Mouse (Mus musculus) neural tube, embryonic 14.5 days (tissue): ENCODE measurements around the gene Sorbs2. TPM values are rescaled to one million over a fixed set of nuclear protein-coding genes. Genes with fewer than 3 reads are reported as not detected.

Experiments
- ATAC-seq: fragments of 200-750 bp; cut with Nextera tagmentation; 2 replicates; pipeline ENCODE4 v1.8.0; 2017; ENCODE audit warnings: low read depth, mild to moderate bottlenecking, moderate TSS enrichment, moderate library complexity
- H3K27ac ChIP-seq: fragments of 300-500 bp; sonication (generic); 2 replicates; pipeline ENCODE4 v1.5.1; 2014; ENCODE audit warnings: low read depth, mild to moderate bottlenecking, control low read depth, low read length, moderate library complexity, mixed read lengths
- H3K27me3 ChIP-seq: fragments of 300-500 bp; sonication (generic); 2 replicates; pipeline ENCODE4 v1.6.1; 2014; ENCODE audit warnings: low read length; ENCODE audit not compliant: control insufficient read depth, insufficient read depth
- H3K36me3 ChIP-seq: fragments of 300-500 bp; sonication (generic); 2 replicates; pipeline ENCODE4 v1.6.1; 2014; ENCODE audit warnings: low read length, mixed read lengths; ENCODE audit not compliant: control insufficient read depth, insufficient read depth
- H3K4me1 ChIP-seq: fragments of 300-500 bp; sonication (generic); 2 replicates; pipeline ENCODE4 v1.6.1; 2014; ENCODE audit warnings: low read length; ENCODE audit not compliant: control insufficient read depth, insufficient read depth
- H3K4me2 ChIP-seq: fragments of 300-500 bp; sonication (generic); 2 replicates; pipeline ENCODE4 v1.6.1; 2014; ENCODE audit warnings: mild to moderate bottlenecking, low read depth, low read length, control low read depth
- H3K4me3 ChIP-seq: fragments of 300-500 bp; sonication (generic); 2 replicates; pipeline ENCODE4 v1.5.1; 2014; ENCODE audit warnings: low read depth, low read length, control low read depth, mixed read lengths
- H3K9ac ChIP-seq: fragments of 300-500 bp; sonication (generic); replicated peaks from 2 replicates; pipeline ENCODE4 v1.6.1; 2014; ENCODE audit warnings: low read depth, mild to moderate bottlenecking, control low read depth, low read length, mixed read lengths
- H3K9me3 ChIP-seq: fragments of 300-500 bp; sonication (generic); 2 replicates; pipeline ENCODE4 v1.6.1; 2016; ENCODE audit warnings: low read length; ENCODE audit not compliant: control insufficient read depth
- WGBS: fragments of 180-500 bp; shearing (Covaris S2); extraction: QIAGEN DNeasy Blood & Tissue Kit; methylation state at CpG from one replicate; pipeline ENCODE4 v1.1.7; 2014; 5-methylcytosine and 5-hydroxymethylcytosine counted together
- polyA plus RNA-seq: library from polyadenylated mRNA; unstranded; fragments of >200 nt; fragmentation: Nextera tagmentation; extraction: Ambion mirVana; gene quantifications from 2 replicates; pipeline ENCODE4 v1.2.1, GENCODE M21; 2014

The Sorbs2 gene
- polyA plus RNA-seq, 1 experiment from 2014 or later: 83.2 TPM

DNA sequence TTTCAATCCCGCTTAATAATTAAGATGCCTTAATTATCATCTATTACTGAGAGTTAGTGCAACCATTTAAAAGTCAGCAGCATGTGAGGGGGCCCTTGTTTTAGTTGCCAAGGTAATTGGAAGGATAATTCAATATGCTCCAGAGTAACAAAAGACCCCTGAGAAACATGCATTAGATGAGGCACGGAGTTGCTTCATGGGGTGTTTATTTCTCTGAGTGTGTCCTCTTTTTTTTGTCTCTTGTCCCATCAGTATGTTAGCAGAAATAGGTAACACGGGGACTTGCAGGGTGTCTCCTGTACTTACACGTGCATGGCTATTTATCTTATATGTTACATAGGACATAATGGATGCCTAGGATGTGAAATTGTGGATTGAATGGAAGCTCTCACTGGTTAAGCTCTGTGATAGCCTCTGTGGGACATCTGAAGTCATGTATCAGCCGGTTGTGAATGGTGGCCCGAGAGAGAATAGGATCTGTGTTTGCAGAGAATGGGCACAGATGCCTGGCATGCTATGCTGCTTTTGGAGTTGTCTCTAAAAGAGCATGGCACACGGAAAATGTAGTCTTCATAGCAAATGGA lies 1.0 kb downstream of the Sorbs2 start:
- H3K27ac ChIP-seq: peak overlapping the region; percentile 94
- peak; percentile 25 for ATAC-seq
- peaks cover 12% of the 10 kb centered on the region for H3K4me1 ChIP-seq
- WGBS: 18% methylated on average over 7 of the region's 7 CpGs
- peak overlapping the region; percentile 51 for H3K4me3 ChIP-seq
- H3K4me2 ChIP-seq: peak overlapping the region; percentile 71
- H3K9ac ChIP-seq: peak overlapping the region; percentile 76
- H3K36me3 ChIP-seq: no peaks in the 10 kb centered on the region
- H3K9me3 ChIP-seq: no peaks in the 10 kb centered on the region
- no peaks in the 10 kb centered on the region for H3K27me3 ChIP-seq

DNA sequence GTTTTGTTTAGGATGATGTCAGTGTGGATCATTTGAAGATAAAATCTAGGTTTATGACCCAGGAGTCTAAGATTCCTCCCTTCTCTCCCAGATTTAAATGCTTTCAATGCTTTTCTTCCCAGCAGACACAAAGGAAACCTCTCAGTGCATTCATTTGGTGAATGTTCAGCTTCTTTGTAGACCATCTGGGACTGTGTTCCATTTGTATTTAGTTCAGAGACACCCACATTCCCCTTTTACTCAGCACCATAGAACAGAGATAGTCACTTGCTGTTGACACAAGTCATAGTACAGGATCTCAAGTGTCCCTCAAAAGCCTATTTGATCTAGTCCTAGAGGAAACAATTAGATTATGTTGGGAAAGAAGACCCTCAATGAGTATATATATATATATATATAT lies 4.8 kb downstream of the Sorbs2 start:
- H3K4me3 ChIP-seq: no peak overlapping the region
- H3K36me3 ChIP-seq: no peaks in the 10 kb centered on the region
- H3K27ac ChIP-seq: no peak overlapping the region
- no peak overlapping the region for H3K4me2 ChIP-seq
- no peaks in the 10 kb centered on the region for H3K27me3 ChIP-seq
- no peak overlapping the region for H3K9ac ChIP-seq
- no peak for ATAC-seq
- peaks cover 12% of the 10 kb centered on the region for H3K4me1 ChIP-seq
- H3K9me3 ChIP-seq: no peaks in the 10 kb centered on the region

DNA sequence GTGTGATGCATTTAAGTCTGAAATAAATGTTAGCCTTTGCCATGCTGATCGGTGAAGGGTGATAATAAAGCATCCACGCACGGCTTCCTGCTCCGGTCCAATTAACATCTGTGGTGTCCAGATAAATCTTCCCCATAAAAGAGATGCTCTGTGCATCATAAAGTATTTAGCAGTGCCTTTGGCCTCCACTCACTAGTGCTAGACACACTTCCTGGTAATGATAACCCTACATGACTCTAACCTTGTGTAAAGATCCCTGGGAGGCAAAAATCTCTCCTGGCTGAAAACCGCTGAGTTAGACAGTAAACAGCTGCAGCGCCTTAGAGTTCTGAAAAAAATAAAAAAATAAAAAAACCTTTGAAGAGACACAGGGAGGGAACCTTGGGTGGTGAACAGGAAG lies 14.0 kb downstream of the Sorbs2 start:
- ATAC-seq: peak; percentile 68; the same call in 1 of the 2 replicates
- no peak overlapping the region for H3K4me2 ChIP-seq
- 49% methylated on average over 6 of the region's 6 CpGs for WGBS

DNA sequence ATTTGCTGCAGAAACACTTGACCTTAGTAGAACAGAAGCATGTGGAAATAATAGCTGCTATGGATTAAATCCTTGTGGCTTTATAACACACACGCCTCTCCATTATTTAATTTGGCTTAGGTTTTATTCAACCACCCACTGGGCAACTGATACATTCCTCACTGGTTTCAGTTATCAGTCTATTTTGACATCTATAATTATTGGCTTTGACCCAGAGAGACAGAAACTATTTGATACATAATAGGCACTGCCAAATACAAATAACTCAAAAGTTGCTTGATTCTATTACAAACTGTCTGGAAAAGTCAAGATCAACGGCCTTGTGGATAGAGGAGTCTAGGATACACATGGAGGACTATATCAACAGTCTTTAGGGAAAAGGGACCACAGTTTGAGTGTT lies 20.1 kb downstream of the Sorbs2 start:
- H3K4me2 ChIP-seq: no peak overlapping the region
- no peaks in the 10 kb centered on the region for H3K36me3 ChIP-seq
- H3K4me3 ChIP-seq: no peak overlapping the region
- no peaks in the 10 kb centered on the region for H3K27me3 ChIP-seq
- ATAC-seq: no peak
- H3K27ac ChIP-seq: no peak overlapping the region
- no peak overlapping the region for H3K9ac ChIP-seq
- H3K4me1 ChIP-seq: no peaks in the 10 kb centered on the region
- no peaks in the 10 kb centered on the region for H3K9me3 ChIP-seq
- 87% methylated on average over 2 of the region's 2 CpGs for WGBS

More for the DNA sequence above, 14.0 kb downstream of the Sorbs2 start:
- no peak overlapping the region for H3K4me3 ChIP-seq
- no peaks in the 10 kb centered on the region for H3K9me3 ChIP-seq
- H3K36me3 ChIP-seq: no peaks in the 10 kb centered on the region
- peaks cover 2% of the 10 kb centered on the region; the same call in 1 of the 2 replicates for H3K4me1 ChIP-seq
- H3K27ac ChIP-seq: no peak overlapping the region
- no peak overlapping the region for H3K9ac ChIP-seq
- no peaks in the 10 kb centered on the region for H3K27me3 ChIP-seq

DNA sequence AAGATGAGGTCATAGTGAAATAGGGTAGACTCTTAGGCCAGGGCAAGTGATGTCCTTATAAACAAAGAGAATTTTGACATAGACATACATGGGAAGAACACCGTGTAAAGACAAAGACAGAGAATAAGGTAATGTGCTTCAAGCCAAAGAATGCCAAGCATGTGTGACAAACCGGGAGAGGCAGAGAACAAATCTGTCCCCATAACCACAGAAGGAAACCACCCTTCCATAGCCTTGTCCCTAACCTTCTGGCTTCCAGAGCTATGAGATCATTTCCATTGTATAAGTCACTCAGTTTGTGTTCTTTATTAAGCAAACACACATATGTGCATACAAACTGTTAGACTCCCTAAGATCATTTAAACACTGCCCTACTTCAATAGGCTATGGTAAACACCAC lies 21.3 kb downstream of the Sorbs2 start:
- 90% methylated on average over 2 of the region's 2 CpGs for WGBS
- no peak overlapping the region for H3K27ac ChIP-seq
- no peaks in the 10 kb centered on the region for H3K36me3 ChIP-seq
- H3K4me2 ChIP-seq: no peak overlapping the region
- H3K27me3 ChIP-seq: no peaks in the 10 kb centered on the region
- H3K4me3 ChIP-seq: no peak overlapping the region
- no peak for ATAC-seq
- H3K4me1 ChIP-seq: no peaks in the 10 kb centered on the region
- H3K9me3 ChIP-seq: no peaks in the 10 kb centered on the region
- H3K9ac ChIP-seq: no peak overlapping the region

DNA sequence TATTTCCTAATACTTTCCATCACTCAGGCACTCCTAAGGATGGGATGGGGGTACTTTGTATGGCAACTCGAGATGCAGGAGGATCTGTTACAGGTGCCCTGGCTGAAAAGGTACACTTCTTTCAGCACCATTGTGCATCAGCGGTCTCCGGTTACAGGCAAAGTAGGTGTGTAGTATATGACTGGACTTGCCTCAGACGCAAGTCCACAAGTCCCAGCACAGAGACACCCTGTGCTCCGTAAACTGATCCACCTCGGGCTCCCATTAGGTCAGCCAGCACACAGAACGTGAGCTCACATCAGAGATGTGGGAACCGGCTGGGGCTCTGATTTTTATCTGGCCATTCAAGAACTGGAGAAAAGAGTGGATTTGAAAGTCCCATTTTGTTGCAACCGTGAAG lies 29.0 kb downstream of the Sorbs2 start:
- Histone ChIP-seq H3K4me2 (no peak overlapping the region), H3K9ac (no peak overlapping the region), H3K27ac (no peak overlapping the region), H3K36me3 (no peaks in the 10 kb centered on the region), H3K9me3 (no peaks in the 10 kb centered on the region), H3K4me3 (no peak overlapping the region), H3K4me1 (no peaks in the 10 kb centered on the region; the same call in 1 of the 2 replicates), H3K27me3 (no peaks in the 10 kb centered on the region)
- 94% methylated on average over 9 of the region's 9 CpGs for WGBS
- no peak for ATAC-seq

DNA sequence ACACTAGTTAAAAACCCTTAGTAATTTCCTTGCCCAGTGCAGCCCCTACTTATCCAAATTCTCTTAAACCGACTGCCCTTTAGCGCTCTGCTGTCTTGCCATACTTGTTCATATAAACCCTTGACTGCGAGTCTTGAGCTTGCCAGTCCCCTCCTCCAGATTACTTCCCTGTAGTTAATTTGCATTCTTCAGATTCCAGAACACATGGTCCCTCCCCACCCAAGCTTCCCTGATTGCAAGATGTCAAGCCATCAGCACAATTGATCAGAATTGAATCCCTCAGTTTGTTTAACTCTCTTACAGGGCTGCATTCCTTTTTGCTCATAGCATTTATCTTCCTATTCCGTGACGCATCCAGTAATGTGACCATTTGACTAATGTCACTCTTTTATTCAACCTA lies 32.9 kb downstream of the Sorbs2 start:
- H3K4me1 ChIP-seq: no peaks in the 10 kb centered on the region; the same call in 1 of the 2 replicates
- no peak overlapping the region for H3K27ac ChIP-seq
- H3K4me3 ChIP-seq: no peak overlapping the region
- no peaks in the 10 kb centered on the region for H3K9me3 ChIP-seq
- H3K27me3 ChIP-seq: no peaks in the 10 kb centered on the region
- no peaks in the 10 kb centered on the region for H3K36me3 ChIP-seq
- ATAC-seq: no peak
- H3K4me2 ChIP-seq: no peak overlapping the region
- 53% methylated on average over 5 of the region's 5 CpGs for WGBS
- no peak overlapping the region for H3K9ac ChIP-seq

DNA sequence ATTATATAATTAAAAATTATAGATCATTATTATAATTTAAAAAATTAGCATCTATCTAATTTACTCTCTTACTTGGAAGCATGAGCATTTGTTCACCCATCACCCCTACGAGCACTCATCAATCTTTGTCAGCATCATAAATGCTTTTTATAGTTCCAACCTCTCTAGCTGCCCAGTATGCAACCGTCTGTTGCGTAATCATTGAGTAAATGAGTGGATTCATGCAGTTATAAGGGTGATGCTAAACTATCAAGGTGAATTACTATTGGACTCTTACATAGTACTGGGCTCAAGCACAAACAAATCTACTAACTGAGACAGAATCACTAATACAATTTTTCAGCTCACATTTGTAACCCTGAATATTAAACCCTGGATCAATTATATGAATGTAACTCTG lies 44.6 kb downstream of the Sorbs2 start:
- no peak overlapping the region for H3K9ac ChIP-seq
- WGBS: 62% methylated on average over 3 of the region's 3 CpGs
- no peaks in the 10 kb centered on the region for H3K4me1 ChIP-seq
- no peak overlapping the region for H3K4me2 ChIP-seq
- ATAC-seq: no peak
- H3K4me3 ChIP-seq: no peak overlapping the region
- no peaks in the 10 kb centered on the region for H3K36me3 ChIP-seq
- no peak overlapping the region for H3K27ac ChIP-seq
- H3K27me3 ChIP-seq: no peaks in the 10 kb centered on the region
- no peaks in the 10 kb centered on the region for H3K9me3 ChIP-seq

DNA sequence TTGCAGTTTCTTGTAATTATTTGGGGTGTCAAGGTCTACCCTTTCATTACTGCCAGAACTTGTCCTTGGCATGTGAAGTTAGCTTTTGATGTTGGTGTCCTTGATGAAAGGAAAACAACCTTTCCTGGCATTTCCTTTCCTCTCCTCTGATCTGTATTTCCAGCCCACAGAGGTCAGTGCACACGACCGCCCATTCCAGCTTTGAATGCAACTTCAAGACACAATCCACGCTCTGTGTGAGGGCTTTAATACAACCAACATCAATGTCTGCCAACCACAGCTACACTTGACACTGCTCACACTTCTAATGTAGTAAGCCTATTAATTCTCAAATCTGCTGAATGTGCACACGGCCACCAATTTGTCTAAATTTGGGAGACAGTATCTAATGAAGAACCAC lies 47.0 kb downstream of the Sorbs2 start:
- 65% methylated on average over 4 of the region's 4 CpGs for WGBS
- H3K4me1 ChIP-seq: peaks cover 2% of the 10 kb centered on the region; the same call in 1 of the 2 replicates
- no peaks in the 10 kb centered on the region for H3K9me3 ChIP-seq
- H3K4me2 ChIP-seq: no peak overlapping the region
- H3K36me3 ChIP-seq: no peaks in the 10 kb centered on the region
- H3K27me3 ChIP-seq: no peaks in the 10 kb centered on the region
- no peak overlapping the region for H3K4me3 ChIP-seq
- no peak for ATAC-seq
- no peak overlapping the region for H3K27ac ChIP-seq
- no peak overlapping the region for H3K9ac ChIP-seq
